Mouse (Mus musculus) heart, postnatal 36 days (tissue): ENCODE measurements at regions not wholly inside any gene's neighbourhood (a gene's known extent, or its start where the extent isn't known, plus 50 kb on each side); places are given as distances from the start of the nearest gene placed in this dataset.

Experiments
- DNase-seq, 2 experiments: peaks; one replicate each; pipeline ENCODE4 v3.0.0; 2021 to 2022
- intact Hi-C: fragments of 180-260 bp; cut with DNase I; formaldehyde crosslinking; loops from one replicate; pipeline ENCODE4 v1.15.1; 2025

DNA sequence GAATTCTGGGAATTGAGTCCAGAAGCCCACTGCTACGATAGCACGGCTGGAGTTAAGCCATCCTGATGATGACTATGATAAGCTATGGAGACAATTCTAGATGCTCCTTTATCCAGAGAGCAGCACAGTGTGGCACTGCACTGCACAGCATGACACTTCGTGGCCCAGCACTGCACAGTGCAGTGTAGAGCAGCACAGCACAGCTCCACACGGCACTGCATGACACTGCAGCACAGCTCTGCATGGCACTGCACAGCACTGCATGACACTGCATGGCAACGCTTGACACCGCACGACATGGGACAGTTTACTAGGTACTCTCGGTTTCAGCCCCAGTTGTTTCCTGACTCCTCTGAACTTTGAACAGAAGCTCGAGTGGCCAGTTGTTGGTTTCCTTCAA, 523.1 kb downstream of the Etnk1 start:
- no peak for DNase-seq
- intact Hi-C loops = no loop called here

GRCm38 (mm10) chr6:143690866-143691265, 523.8 kb downstream of the Etnk1 start:
- intact Hi-C loops = no loop called here
- DNase-seq = peak in 1 of 2 experiments; percentile 6

GRCm38 (mm10) chr6:143697997-143698396, 531.0 kb downstream of the Etnk1 start:
- no peak for DNase-seq
- intact Hi-C loops = no loop called here

GRCm38 (mm10) chr6:143703984-143704383, 537.0 kb downstream of the Etnk1 start:
- DNase-seq = no peak
- intact Hi-C loops = no loop called here

- no peak for DNase-seq
- intact Hi-C loops = no loop called here
Measured at GRCm38 (mm10) chr6:143706451-143706850, 539.4 kb downstream of the Etnk1 start.

DNA sequence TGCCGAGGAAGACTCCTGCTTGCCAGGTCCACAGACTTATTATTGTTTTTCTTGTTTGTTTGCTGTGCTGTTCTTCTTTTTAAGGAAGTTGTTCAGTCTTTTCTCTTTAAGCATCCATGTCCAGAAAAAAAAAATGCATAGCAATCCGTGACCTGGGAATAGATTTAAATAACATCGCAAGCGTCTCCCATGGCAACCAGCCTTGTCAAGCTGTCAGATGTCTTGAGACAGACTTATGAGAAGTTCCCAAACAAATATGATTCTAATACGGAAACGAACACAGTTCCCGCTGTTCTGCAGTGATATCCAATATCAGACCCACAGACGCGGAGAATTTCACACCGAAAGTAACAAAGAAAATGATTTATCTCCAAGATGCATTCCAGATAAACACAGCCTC, 547.4 kb downstream of the Etnk1 start:
- intact Hi-C loops = no loop called here
- no peak for DNase-seq

- intact Hi-C loops = no loop called here
- no peak for DNase-seq
Measured at GRCm38 (mm10) chr6:143750074-143750473, 583.1 kb downstream of the Etnk1 start.

- intact Hi-C loops = no loop called here
- DNase-seq = peak; percentile 2 to 28
Measured at GRCm38 (mm10) chr6:143751076-143752070, 584.4 kb downstream of the Etnk1 start.

- intact Hi-C loops = no loop called here
- DNase-seq = no peak
Measured at GRCm38 (mm10) chr6:143757462-143757861, 590.4 kb downstream of the Etnk1 start.

DNA sequence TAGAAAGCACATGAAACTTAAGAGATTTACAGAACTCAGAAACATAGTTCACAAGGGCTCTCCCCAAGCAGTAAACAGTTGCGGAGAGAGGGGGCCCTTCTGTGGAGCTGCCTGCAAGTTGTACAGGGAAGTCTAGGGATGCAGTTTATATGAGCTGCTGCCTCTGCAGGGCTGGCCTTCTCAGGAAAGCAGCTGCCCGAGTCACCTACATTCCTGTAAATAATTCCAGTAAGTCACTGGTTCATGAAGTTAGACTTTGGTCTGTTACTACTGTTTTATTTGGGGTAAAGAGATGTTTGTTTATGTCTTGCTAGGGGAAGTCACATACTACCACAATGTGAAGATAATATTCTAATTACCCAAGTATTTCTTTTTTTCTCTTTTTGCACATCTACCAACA, 601.1 kb downstream of the Etnk1 start:
- intact Hi-C loops = no loop called here
- DNase-seq = no peak
